Mouse (Mus musculus) NIH3T3 (cell line): ENCODE measurements around the gene Sema3b.

Experiments
- DNase-seq: peaks from one replicate; pipeline ENCODE4 v3.0.0-alpha.2; 2012; ENCODE audit warnings: low read depth

Gene Sema3b

DNA sequence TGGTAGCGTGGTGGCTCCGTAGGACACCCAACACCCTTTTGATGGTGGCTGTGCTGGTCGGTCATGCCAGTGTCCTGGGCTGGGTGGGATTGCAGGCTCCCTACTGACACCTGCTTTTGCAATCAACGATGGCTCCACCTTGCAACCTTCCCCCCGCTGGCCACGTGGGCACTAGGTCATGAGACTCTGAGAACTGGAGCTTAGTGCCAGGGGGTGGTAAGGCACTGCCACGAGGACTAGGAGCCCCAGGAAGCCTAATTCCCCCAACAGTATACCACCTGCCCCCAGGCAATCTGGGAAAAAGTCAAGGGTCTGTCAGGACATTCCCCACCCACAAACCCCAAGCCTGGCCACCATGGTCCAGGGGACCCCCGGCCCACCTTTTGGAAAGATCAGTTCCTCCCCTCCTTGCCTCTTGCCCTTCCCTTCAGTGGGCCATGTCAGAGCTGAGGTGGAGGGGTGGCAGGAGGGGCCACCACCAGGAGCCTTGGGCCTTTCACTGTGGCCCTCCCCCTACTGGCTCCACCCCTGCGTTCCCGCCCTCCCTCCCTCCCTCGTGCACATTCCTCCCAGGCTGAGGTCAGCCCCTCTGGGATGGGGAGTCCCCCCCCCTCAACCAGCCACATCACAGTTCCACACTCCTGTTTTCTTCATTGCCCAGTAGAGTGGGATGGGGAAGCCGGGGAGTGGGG lies at the start of gene Sema3b:
Gene Sema3b (minus strand): TSS at position 489 of the 692 bp plus-strand sequence.
- peak; percentile 81 for DNase-seq

GRCm38 (mm10) chr9:107658096-107658495 lies 49.1 kb upstream of the Sema3b start:
- DNase-seq = no peak

- DNase-seq = no peak
Observed at GRCm38 (mm10) chr9:107657144-107657543, 48.1 kb upstream of the Sema3b start.

DNA sequence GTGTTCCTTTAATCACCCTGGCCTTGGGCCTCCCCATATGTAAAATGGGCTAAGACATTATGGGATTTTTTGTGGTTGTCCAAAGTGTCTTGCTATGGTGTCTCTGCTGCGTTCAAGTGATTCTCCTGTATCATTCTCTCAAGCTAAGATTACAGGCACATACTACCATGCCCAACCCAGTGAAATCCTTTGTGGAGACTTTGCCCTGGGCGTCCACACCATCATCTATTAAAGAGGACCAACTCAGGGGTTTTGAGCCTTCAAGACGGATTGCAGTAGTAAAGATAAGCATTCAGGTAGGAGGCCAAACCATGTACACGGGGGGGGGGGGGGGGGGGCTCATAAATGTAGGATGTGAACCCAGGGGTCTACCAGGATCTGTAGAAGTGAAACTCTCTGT lies 45.6 kb upstream of the Sema3b start:
- no peak for DNase-seq

GRCm38 (mm10) chr9:107653474-107653873 lies 44.4 kb upstream of the Sema3b start:
- DNase-seq = no peak

GRCm38 (mm10) chr9:107650708-107651481 lies 41.9 kb upstream of the Sema3b start:
- no peak for DNase-seq

DNA sequence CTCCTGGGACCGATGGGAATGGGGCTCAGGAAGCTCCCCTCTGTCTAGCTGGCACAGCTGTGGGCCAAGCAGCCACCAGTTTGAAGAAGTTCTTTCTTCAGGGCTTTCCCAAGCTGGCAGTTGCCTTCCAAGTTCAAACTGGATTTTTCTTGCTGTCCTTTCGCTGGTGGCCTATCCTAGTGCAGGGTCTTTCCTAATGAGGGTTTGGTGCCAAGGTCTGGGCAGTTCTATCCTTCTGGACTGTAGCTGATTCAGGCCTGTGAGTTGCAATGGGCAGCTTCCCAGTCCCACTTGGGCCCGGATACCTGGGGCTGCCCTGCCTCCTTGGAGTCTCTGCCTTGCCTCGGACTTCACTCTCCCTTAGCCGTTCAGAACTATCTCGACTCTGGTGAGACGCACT lies 41.2 kb upstream of the Sema3b start:
- no peak for DNase-seq

- DNase-seq = peak; percentile 33
Observed at GRCm38 (mm10) chr9:107648767-107649166, 39.7 kb upstream of the Sema3b start.

DNA sequence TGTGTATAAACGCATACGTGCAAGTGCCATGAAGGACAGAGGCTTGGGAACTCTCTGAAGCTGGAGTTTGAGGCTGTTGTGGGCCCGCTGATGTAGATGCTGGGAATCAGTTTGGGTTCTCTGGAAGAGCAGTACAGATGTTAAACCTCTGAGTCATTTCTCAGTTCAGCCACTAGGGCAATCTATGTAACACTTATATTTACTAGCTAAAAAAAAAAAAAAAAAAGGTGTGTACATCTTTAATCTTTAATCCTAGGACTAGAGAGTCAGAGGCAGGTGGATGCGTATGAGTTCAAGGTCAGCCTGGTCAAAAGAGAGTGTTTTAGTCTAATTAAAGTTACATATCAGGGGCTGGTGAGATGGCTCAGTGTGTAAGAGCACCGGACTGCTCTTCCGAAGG lies 37.9 kb upstream of the Sema3b start:
- peak; percentile 62 for DNase-seq

- peak; percentile 91 for DNase-seq
Observed at GRCm38 (mm10) chr9:107645577-107645976, 36.5 kb upstream of the Sema3b start.

- no peak for DNase-seq
Observed at GRCm38 (mm10) chr9:107645153-107645510, 36.1 kb upstream of the Sema3b start.

DNA sequence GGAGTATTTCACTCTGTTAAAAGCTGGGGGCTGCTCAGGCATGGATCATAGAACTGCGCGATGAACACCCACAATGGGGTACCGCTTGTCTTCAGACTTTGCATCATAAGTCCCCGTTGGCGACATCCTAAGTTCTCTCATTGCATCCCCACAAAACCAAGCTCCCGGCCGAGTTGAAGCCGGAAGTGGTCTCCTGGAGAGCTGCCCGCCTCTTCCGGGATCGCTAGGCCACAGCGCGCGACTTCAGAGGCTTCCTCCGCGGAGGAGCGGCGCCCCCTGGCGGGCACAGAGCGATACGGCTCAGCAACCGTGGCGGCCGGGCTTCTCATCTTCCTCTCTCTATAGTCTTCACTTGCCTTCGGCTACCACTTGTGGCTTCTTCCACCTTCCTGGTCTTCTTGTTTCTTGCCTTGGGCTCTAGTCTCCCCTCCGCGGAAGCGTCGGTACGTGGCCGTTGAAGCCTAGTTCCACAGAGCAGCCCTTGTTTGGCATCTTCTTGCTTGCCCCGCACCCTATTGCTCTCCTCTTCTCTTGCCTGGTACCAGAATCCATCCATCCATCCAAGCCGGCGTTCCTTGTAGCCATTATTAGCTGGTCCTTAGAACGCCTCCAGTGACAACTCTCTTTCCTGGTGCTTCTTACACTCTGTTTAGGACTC lies 35.6 kb upstream of the Sema3b start:
- DNase-seq = peak; percentile 95

GRCm38 (mm10) chr9:107643544-107644214 lies 34.6 kb upstream of the Sema3b start:
- DNase-seq = no peak

DNA sequence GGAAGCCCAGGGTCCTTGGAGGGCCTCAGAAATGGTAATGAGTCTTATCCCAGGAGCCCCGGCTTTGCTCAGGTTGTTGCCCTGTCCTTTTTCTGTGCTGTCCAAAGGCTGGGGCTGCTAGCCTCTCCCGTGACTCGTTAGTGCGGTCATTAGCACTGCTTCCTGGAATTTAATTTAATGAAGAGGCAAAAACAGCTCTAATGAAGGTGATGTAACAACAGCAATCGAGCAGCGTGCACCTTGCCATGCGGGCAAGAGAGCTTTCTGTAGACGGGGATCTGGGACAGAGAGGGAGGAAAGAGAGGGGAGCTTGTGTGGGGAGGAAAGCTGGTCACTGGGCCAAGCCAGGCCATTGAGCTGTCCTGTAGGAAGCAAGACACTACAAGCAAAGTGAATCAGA lies 32.6 kb upstream of the Sema3b start:
- DNase-seq = no peak

DNA sequence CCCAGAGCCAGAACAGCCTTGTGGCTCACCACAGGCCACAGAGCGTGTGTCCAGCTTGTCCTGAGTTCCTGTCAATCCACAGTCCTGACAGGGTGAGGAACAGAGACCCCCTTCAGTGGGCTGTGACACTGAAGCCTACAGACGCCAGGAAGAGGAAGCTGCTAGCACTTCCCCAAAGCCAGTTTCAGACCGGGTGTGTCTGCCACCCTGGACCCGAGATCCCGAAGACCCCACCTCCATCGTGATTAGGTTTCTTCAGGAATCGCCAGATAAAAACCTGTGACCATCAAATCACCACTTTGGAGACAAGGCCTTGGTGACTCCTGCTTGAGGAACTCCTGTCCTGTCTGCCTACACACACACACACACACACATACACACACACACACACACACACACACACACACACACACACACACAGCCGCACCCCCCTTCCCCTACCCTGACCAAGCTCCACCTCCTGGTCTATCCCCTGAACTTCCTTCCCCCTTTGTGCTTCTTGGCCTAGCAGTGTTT lies 31.3 kb upstream of the Sema3b start:
- DNase-seq = no peak

DNA sequence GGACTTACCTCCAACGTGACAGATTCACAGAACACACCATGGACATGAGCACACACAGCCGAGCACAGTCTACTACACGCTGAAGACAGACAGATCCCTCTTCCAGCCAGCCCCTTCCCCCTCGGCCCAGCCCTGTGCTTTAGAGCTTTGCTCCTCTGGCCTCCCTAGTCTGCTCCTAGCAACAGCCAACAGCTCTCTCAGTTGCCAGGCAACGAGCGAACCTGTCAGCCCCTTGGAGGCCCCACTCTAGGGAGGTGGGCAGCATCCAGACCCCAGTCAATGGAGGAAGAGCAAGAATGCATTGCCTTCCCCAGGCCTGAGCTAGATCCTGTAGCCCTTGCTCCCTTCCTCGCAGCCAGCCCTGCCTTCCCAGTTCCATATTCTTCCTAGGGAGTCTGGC lies 28.0 kb upstream of the Sema3b start:
- no peak for DNase-seq

DNA sequence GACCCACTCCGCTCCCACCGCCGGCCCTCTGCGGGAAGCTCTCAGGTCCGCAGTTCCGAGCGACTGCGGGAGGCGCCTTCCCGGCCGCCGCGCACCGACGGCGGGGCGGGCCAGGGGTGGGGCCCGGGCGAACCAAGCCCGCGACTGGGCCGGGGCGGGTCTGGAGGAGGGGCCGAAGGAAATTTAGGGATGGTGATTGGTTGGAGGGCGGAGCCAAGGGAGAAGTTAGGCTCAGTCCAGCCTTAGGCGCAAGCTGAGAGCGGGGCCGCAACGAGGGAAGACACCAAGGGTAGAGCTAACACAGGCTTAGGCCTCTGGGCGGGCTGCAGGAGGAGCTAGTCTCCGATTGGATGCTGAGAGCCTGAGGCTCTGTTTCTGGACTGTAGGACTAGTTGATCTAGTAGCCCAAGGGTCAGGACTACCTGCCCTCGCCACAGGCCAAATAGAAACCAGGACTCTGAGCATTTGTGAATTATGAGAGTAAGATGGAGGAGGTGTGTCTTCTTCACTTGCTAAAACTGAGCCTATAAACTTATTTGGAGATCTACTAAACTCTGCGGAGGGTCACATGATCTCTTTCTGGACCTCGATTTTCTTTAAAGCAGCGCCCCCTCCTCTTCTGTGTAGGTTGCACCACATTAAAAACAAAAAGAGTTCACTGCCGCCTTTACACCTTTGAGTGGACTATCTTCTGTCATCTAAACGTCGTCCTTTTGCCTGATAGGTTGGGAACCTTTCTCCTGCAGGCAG lies 26.4 kb upstream of the Sema3b start, which contains the start of gene Gnai2:
Gene Gnai2 (minus strand): TSS at position 89 of the 750 bp plus-strand sequence.
- DNase-seq = peak; percentile 97

DNA sequence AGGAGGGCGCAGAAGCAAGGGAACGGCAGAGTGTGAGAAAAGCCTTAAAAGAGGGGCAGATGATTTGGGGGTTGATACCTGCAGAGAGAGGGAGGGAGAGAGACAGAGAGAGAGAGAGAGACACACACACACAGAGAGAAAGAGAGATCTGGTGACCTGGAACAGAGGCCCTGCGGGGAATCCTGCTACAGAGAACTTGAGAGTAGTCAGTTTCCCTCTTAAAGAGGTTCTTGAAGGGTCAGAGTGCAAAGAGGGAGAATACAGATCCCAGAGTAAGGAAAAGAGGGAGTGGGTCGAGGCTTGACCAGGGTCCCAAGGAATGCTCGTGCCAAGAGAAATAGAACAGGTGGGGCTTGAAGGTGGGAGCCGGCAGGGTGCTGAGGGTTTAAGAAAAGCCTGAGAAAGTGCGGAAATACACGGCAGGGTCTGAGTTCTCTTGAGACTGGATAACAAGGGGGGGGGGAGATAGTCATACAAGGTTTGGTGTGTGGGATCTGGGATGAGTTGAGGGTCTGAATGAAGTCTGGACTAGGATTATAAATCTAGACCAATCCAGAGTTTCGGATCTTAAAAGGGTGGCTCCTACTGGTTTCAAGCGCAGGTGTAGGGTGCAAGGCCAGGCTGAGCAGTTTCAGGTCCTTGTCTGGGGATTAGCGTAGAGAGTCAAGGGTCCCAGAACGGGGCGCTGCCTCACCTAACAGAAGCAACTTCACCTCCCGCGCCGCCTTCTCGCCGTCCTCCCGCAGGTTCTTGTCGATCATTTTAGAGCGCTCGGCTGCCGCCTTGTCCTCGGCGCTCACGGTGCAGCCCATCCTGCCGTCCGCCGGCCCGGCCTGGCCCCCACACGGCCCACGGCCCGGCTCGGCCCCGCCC lies 25.6 kb upstream of the Sema3b start:
- DNase-seq = no peak

DNA sequence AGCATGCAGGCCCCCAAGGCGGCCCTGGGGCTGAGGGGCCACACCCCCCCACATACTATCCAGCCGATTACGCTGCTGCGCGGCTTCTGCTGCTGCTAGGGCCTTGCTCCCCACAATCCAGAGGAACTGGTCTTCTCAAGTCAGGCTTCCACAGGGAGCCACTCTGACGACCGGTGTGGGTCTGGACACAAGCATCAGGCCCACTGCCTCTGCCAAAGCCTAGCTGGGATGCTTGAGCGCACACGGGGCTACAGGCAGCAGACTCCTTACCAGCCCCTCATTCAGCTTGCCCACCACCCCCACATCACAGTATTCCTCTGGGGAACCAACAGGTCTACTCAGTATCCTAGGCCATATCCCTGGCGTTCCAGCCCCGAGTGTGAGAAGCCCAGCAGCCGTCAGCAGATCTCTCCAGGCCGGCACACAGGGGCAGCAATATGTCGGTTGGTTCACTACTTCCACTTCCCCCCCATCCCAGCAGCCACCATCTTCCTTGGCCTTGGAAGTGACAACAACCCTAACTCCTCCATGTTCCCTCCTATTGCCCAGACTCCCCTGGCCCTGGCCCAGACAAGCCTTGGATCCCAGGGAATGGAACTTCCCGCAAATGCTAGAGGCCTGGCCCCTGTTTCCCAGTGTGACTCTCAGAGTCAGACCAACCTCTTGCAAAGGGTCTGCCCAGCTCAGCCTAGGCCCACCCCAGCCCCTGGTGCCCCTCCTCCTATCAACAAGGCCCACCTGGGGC lies 24.8 kb upstream of the Sema3b start:
- peak; percentile 45 for DNase-seq
